Mouse (Mus musculus) cerebellum, postnatal 36 days (tissue): ENCODE results near the gene Cd1d1.

Source experiments
- DNase-seq, 2 experiments: peaks; one replicate each; pipeline ENCODE4 v3.0.0; 2021 to 2022; ENCODE audit warnings: mixed read lengths in 2 of 2

The Cd1d1 gene

DNA sequence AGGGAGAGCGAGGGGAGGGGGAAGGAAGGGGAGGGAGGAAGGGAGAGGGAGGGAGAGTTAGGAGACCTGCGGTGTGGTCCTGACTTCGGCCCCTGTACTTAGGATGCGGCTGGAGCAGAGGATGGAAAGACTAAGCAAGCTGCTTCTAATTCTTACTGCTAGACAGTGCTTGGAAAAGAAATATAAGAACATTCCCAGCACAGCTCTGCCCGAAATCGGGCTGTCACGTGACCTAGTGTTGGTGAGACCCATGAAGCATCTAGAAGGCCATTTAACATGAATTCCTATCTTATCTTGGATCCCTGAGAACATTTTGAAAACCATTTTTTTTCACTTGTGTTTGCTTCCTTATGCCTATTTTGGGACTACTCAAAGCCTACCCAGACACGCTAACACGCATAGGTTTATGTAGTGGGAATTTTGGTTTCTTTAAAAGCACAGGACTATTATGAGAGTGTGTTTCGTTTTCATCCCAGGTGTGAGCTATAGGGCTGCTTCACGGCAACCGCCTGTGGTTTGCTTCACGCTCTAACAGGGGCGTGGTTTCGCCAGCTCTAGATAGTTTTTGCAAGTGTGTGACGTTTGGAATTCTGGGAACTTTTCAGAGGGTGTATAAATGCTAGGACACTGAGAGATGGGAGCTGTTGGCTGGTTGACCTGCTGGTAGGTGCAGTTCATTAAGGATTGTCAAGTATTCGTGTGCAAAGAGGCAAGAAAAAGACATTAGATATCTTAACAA, 38.4 kb downstream of the Cd1d1 start:
- DNase-seq: no peak

DNA sequence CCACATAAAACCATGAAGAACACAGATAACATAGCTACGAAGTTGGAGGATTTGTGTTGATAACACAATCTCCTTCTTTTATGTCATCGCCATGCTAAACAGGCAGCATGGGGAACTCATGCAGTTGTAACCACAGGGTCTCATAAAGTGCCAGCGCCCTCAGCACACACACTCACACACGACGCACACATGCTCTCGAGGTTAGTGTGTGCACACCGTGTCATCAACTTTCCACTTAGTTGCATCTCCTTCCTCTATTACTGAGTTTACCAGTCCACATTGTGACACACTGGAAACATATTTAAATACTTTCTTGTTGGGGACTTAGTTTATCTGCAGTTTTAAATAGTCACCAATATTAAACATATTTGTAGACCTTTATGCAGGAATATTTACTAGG, 40.2 kb downstream of the Cd1d1 start:
- DNase-seq: no peak

DNA sequence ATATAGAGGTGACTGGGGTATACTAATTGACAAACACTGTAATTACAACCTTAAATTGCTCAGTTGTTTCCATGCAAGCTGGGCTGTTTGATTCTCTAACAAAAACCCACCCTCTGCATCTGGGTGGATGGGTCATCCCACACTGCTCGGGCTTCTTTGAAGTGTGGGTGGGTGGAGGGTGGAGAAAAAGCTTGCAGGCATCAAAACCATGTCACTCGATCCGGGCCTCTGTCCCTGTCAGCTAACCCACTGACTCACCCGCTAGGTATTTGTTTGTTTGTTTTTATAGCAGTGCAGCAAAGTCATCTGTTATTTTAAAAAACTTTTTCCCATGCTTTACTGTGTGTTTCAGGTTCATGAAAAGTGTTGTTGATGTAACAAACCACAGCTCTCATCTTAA, 43.9 kb downstream of the Cd1d1 start:
- no peak for DNase-seq

DNA sequence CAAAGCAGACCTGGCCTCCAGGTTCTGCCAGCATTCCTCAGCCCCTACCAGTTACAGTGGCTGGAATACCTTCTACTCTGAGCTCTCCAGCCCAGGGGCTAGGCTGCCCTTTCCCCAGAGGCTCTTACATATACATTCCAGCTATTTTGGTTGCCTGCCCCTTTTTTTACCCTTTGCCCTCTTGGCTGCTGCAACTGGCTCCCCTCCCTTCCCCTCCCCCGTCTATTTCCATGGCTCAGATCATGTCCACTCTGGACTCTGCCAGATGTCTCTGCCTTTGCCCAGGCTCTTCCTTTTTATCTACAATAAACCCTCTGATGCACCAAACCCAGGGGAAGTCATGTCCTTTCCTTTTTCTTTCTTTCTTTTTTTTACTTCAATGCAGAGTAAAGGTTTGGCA, 44.7 kb downstream of the Cd1d1 start:
- no peak for DNase-seq

DNA sequence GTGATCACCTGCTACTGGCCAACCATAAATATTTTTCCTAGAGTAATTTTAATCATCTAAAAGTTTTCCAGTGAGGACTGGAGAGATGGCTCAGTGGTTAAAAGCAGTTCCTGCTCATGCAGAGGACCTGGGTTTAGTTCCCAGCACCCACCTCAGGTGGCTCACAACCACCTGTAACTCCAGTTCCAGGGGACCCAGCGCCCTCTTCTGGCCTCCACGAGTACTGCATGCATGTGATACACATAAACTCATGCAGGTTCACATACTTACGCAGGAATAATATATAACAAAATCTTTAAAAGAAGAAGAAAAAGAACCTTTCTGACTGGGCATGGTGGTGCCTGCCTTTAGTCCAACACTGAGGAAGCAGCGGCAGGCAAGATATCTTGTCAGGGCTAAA, 45.4 kb downstream of the Cd1d1 start:
- no peak for DNase-seq

DNA sequence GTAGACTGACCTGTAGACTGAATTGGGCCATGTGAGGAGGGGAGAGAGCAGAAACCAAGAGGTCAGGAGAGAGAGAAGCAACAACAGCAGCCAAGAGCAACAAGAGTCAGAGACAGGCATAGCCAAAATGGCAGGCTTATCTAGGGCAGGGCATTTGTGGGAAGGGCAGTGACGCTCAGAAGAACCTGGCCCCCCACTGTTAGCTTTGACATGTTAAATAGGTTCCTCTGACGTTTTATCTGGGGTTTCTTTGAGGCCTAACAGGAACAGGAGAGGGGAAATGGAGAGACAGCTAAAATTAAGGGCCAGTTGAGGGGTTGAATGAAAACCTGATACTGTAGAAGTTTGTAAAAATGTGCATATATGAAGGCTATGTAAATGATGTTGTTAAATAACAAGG, 48.6 kb downstream of the Cd1d1 start:
- DNase-seq: no peak
